Mouse (Mus musculus) heart, postnatal 0 days (tissue): ENCODE measurements around the gene Ksr1. TPM values are rescaled to one million over a fixed set of nuclear protein-coding genes. Genes with fewer than 3 reads are reported as not detected.
"Not testable (repeated sequence)": the region's sequence is repeated elsewhere in the genome, so short reads cannot be mapped to it uniquely, and the experiment has no call there.

Source experiments
- ATAC-seq: fragments of 200-750 bp; cut with Nextera tagmentation; 2 replicates; pipeline ENCODE4 v1.8.0; 2017; ENCODE audit warnings: low read depth, moderate number of reproducible peaks, moderate library complexity; ENCODE audit not compliant: insufficient read depth
- DNase-seq: peaks from one replicate; pipeline ENCODE4 v3.0.0-alpha.2; 2016; ENCODE audit warnings: low spot score
- H3K27ac ChIP-seq: fragments of 300-500 bp; sonication (generic); 2 replicates; pipeline ENCODE4 v1.5.1; 2014; ENCODE audit warnings: low read depth, mild to moderate bottlenecking
- H3K27me3 ChIP-seq: fragments of 300-500 bp; sonication (generic); 2 replicates; pipeline ENCODE4 v1.6.1; 2014; ENCODE audit warnings: low read length, mixed read lengths; ENCODE audit not compliant: control insufficient read depth, insufficient read depth
- H3K36me3 ChIP-seq: fragments of 300-500 bp; sonication (generic); replicated peaks from 2 replicates; pipeline ENCODE4 v1.6.1; 2014; ENCODE audit warnings: low read length, mixed read lengths; ENCODE audit not compliant: control insufficient read depth, insufficient read depth
- H3K4me1 ChIP-seq: fragments of 300-500 bp; sonication (generic); 2 replicates; pipeline ENCODE4 v1.6.1; 2014; ENCODE audit warnings: antibody characterized with exemption; ENCODE audit not compliant: control insufficient read depth, insufficient read depth
- H3K4me2 ChIP-seq: fragments of 300-500 bp; sonication (generic); 2 replicates; pipeline ENCODE4 v1.6.1; 2014; ENCODE audit warnings: low read depth, mild to moderate bottlenecking, low read length, moderate library complexity
- H3K4me3 ChIP-seq: fragments of 300-500 bp; sonication (generic); 2 replicates; pipeline ENCODE4 v1.5.1; 2014; ENCODE audit warnings: low read depth, low read length
- H3K9ac ChIP-seq: fragments of 300-500 bp; sonication (generic); replicated peaks from 2 replicates; pipeline ENCODE4 v1.6.1; 2014; ENCODE audit warnings: low read depth, low read length, mixed read lengths
- H3K9me3 ChIP-seq: fragments of 300-500 bp; sonication (generic); replicated peaks from 2 replicates; pipeline ENCODE4 v1.6.1; 2016; ENCODE audit warnings: low read length; ENCODE audit not compliant: control insufficient read depth
- CTCF ChIP-seq: IDR thresholded peaks from 2 replicates; pipeline ENCODE4 v1.5.1; 2016; ENCODE audit warnings: antibody characterized with exemption, control low read depth, low read depth
- EP300 ChIP-seq: IDR thresholded peaks from 2 replicates; pipeline ENCODE4 v1.6.1; 2016; ENCODE audit warnings: antibody characterized with exemption, low read depth
- WGBS: fragments of 180-500 bp; shearing (Covaris S2); extraction: QIAGEN DNeasy Blood & Tissue Kit; methylation state at CpG from one replicate; pipeline ENCODE4 v1.1.7; 2014; 5-methylcytosine and 5-hydroxymethylcytosine counted together
- polyA plus RNA-seq: library from polyadenylated mRNA; unstranded; fragments of >200 nt; fragmentation: Nextera tagmentation; extraction: Ambion mirVana; gene quantifications from 2 replicates; pipeline ENCODE4 v1.2.1, GENCODE M21; 2015
- total RNA-seq: library from RNA; depleted of rRNA; stranded (reverse); fragments of >200 nt; gene quantifications from 2 replicates; pipeline ENCODE4 v1.2.3, GENCODE M21; 2014; ENCODE audit warnings: low replicate concordance

Ksr1 gene
- total and polyA plus RNA-seq, 2 experiments from 2014 or later: 1.5 to 15.2 TPM

DNA sequence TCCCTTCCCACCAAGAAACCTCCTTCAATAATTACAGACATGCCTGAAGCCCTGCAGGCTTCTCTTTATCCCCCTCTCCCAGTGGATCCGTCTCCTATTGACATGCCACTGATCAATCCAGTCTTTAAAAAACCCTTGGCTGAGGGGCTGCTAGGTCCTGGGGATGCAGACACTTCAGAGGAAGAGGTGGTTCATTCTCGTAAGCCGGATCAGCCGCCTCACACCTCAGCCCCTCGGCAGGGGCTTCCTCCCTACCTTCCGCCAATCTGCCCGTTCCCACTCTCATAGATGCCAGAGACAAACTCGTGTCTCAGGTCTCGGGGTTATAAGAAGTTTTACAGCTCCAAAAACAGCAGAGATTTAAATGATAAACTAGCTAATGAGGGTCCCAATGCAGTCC, 156.1 kb downstream of the Ksr1 start:
- no peak overlapping the region for H3K4me3 ChIP-seq
- H3K4me1 ChIP-seq: no peaks in the 10 kb centered on the region
- H3K27ac ChIP-seq: no peak overlapping the region
- no peak overlapping the region for H3K9ac ChIP-seq
- no peaks in the 10 kb centered on the region for H3K27me3 ChIP-seq
- 0 out of 2 replicates have a peak, but pooled peaks cover 4% of the 10 kb centered on the region for H3K9me3 ChIP-seq
- TF ChIP-seq CTCF: no peak
- no peak for TF ChIP-seq EP300
- DNase-seq (no peak), ATAC-seq (no peak)
- H3K4me2 ChIP-seq: no peak overlapping the region
- 78% methylated on average over 9 of the region's 9 CpGs for WGBS
- no peaks in the 10 kb centered on the region for H3K36me3 ChIP-seq

DNA sequence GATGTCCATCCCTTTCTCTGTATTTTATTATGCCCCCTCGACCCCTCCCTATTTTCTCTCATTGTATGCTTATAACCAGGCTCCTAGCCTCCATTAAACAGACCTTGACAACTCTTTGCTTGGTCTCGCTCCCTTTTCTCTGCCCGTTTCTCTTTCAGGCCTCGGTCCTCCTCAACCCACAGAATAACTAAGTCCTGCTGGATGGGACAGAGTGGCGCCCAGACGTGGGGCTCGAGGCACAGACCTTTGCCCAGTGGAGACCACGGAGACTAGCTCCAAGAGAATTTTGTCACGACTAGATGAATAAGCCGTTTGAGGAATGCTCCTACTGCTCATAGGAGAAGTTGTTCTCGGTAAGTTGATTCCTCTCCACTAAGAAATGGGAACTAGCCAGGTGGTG, 157.0 kb downstream of the Ksr1 start:
- WGBS: 91% methylated on average over 11 of the region's 11 CpGs
- H3K9me3 ChIP-seq, H3K9ac ChIP-seq, H3K4me1 ChIP-seq, H3K27me3 ChIP-seq, DNase-seq, ATAC-seq, H3K27ac ChIP-seq, H3K36me3 ChIP-seq, H3K4me2 ChIP-seq, H3K4me3 ChIP-seq: not testable (repeated sequence)

DNA sequence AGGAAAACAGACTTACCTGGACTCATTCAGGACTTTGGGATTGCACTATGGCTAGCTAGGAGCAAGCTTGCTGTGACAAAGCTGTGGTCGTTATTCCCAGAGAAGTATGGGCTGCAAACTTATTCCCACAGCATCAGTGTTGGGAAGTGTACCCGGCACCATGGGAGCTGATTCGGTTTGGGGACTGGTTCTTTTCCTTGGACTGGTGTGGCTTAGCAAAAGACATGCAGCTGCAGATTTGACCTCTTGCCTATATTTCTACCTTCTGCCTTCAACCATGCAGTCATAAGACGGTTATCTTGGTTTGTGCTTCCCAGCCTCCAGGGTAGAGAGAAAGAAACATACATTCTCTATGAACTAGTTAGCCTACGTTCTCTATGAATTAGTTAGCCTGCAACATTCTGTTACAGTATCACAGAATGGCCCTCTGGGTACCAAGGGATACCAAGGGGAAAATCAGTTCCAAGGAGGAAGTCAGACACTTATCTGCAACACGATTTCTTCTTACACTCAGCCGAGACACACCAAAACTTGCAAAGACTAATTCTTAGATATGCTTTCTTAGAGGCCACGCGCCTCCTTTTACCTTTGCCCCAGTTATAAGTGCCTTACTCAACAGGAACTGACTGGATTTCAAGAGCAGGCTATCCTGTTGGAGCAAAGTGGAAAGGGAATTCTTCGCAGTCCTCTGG, 159.8 kb downstream of the Ksr1 start:
- DNase-seq (no peak), ATAC-seq (no peak)
- TF ChIP-seq CTCF (no peak), EP300 (no peak)
- Histone ChIP-seq H3K9me3 (0 out of 2 replicates have a peak, but pooled peaks cover 4% of the 10 kb centered on the region), H3K27me3 (no peaks in the 10 kb centered on the region), H3K4me1 (no peaks in the 10 kb centered on the region; the same call in 1 of the 2 replicates), H3K4me3 (no peak overlapping the region), H3K9ac (no peak overlapping the region), H3K4me2 (no peak overlapping the region), H3K36me3 (no peaks in the 10 kb centered on the region), H3K27ac (no peak overlapping the region)
- WGBS: 77% methylated on average over 10 of the region's 10 CpGs

DNA sequence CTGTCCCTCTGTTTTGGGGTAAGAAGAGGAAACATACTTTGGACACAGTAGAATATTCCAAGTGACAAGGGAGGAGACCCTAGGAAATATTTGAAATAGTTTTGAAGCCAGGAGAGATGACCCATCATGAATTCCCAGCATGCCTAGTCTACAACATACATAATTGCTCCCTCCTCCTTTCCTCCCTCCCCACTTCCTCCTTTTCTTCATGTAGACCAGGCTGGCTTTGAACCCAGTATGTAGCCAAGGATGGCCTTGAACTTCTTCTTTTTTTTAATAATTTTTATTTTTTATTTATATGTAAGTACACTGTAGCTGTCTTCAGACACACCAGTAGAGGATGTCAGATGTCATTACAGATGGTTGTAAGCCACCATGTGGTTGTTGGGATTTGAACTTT, 160.7 kb downstream of the Ksr1 start:
- no peaks in the 10 kb centered on the region for H3K27me3 ChIP-seq
- no peaks in the 10 kb centered on the region; the same call in 1 of the 2 replicates for H3K4me1 ChIP-seq
- ATAC-seq: no peak
- 0 out of 2 replicates have a peak, but pooled peaks cover 3% of the 10 kb centered on the region for H3K9me3 ChIP-seq
- peak overlapping the region; percentile 71; the same call in 1 of the 2 replicates for H3K27ac ChIP-seq
- no peak for DNase-seq
- H3K4me2 ChIP-seq: no peak overlapping the region
- no peak overlapping the region for H3K4me3 ChIP-seq
- TF ChIP-seq CTCF (no peak), EP300 (no peak)
- H3K36me3 ChIP-seq: no peaks in the 10 kb centered on the region
- H3K9ac ChIP-seq: no peak overlapping the region

DNA sequence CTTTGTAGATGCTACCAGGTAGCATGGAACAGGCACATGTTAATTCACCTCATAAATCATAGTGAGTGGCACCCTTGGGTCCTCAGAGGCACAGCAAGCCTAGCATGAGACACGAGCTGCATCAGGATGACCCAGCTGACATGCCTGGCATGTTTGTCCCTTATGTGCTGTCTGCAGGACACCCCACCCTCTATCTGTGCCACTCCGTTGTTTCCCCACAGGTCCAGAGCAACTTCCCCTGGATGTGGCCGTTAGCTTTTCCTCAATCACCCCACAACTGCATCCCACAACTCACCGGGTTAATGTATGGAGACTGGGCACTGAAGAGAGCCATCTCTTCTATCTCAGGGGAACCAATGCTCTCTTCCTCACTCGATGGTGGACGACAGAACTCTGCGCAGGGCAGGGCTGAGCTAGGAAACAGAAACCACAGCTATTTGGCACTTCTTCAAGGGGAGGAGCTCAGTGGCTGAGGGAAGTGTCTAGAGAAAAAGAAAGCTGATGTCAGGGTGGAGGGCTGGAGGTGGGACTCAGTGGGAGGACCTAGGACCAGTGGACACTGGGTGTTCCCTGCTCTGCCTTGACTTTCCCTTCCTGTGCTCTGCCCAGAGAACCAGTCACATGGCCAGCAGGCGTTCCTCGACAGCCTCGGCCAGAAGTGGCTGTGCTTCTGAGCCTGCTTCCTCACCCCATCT, 161.6 kb downstream of the Ksr1 start, which contains the start of gene Lgals9:
Gene Lgals9, minus strand, starts transcription at position 464 of the 695 bp plus-strand sequence.
- Histone ChIP-seq H3K4me2 (peak within 1 kb of the TSS; percentile 61), H3K9ac (peak within 1 kb of the TSS; percentile 54), H3K27me3 (no peaks in the 10 kb centered on the region), H3K27ac (peak within 1 kb of the TSS; percentile 71), H3K4me1 (no peaks in the 10 kb centered on the region; the same call in 1 of the 2 replicates), H3K36me3 (no peaks in the 10 kb centered on the region), H3K4me3 (peak within 1 kb of the TSS; percentile 45), H3K9me3 (no peaks in the 10 kb centered on the region)
- ATAC-seq: peak; percentile 92
- peak; percentile 87 for DNase-seq
- TF ChIP-seq EP300 (no peak), CTCF (no peak)
- 34% methylated on average over 10 of the region's 10 CpGs for WGBS
